Mouse (Mus musculus): ENCODE measurements around the gene Tgfb3. TPM values are rescaled to one million over a fixed set of nuclear protein-coding genes. Genes with fewer than 3 reads are reported as not detected.

The Tgfb3 gene
- polyA plus RNA-seq, 1 experiment from 2014 or later = 5.8 TPM

GRCm38 (mm10) chr12:86077322-86077721 lies 1.5 kb downstream of the Tgfb3 start:
- Histone ChIP-seq H3K27me3 (ENCODE audit: low read depth, poor library complexity, severe bottlenecking) (peaks cover 53% of the 10 kb centered on the region), H3K4me1 (peaks cover 54% of the 10 kb centered on the region), H3K9me3 (replicated peaks) (no peaks in the 10 kb centered on the region), H3K27ac (replicated peaks) (peak overlapping the region; percentile 74), H3K4me3 (peak overlapping the region; percentile 67), H3K36me3 (no peaks in the 10 kb centered on the region)
- no peak for DNase-seq (ENCODE audit: low spot score)
- WGBS = 18% methylated on average over 8 of the region's 8 CpGs

- WGBS = 9% methylated on average over 13 of the region's 13 CpGs
- peak overlapping the region; percentile 67; the same call in 1 of the 2 replicates for H3K4me3 ChIP-seq
- no peaks in the 10 kb centered on the region for H3K9me3 ChIP-seq (replicated peaks)
- no peaks in the 10 kb centered on the region for H3K36me3 ChIP-seq
- H3K4me1 ChIP-seq = peaks cover 46% of the 10 kb centered on the region
- DNase-seq (ENCODE audit: low spot score) = no peak
- H3K27ac ChIP-seq (replicated peaks) = no peak overlapping the region
- H3K27me3 ChIP-seq (ENCODE audit: low read depth, poor library complexity, severe bottlenecking) = peaks cover 53% of the 10 kb centered on the region
Observed at GRCm38 (mm10) chr12:86076321-86076901, 2.4 kb downstream of the Tgfb3 start.

GRCm38 (mm10) chr12:86075358-86075757 lies 3.5 kb downstream of the Tgfb3 start:
- no peak overlapping the region for H3K4me3 ChIP-seq
- DNase-seq (ENCODE audit: low spot score) = no peak

DNA sequence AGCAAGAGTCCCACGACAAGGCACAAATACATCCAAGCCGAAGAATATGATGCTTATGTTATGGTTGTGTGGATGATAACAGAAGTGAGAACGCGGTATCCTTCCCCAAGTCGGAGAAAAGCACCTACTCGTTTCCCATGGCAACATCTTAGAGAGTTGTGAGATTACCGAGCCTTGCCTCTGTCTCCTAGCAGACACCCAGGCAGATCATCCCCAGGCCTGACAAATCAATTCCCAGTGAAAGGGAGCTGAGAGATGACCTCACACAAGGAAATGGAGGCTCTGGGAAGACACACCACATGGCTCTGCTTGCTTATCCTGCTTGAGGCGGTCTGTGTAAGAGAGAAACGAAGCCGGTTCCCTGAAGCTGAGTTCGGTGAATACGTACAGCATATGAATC lies 4.2 kb downstream of the Tgfb3 start:
- DNase-seq (ENCODE audit: low spot score) = no peak
- no peaks in the 10 kb centered on the region for H3K9me3 ChIP-seq (replicated peaks)
- peaks cover 41% of the 10 kb centered on the region for H3K4me1 ChIP-seq
- H3K27me3 ChIP-seq (ENCODE audit: low read depth, poor library complexity, severe bottlenecking) = peaks cover 35% of the 10 kb centered on the region
- 85% methylated on average over 12 of the region's 12 CpGs for WGBS
- no peaks in the 10 kb centered on the region for H3K36me3 ChIP-seq
- H3K27ac ChIP-seq (replicated peaks) = no peak overlapping the region
- no peak overlapping the region for H3K4me3 ChIP-seq

More at GRCm38 (mm10) chr12:86075358-86075757, 3.5 kb downstream of the Tgfb3 start:
- Histone ChIP-seq H3K4me1 (peaks cover 42% of the 10 kb centered on the region), H3K9me3 (replicated peaks) (no peaks in the 10 kb centered on the region), H3K36me3 (no peaks in the 10 kb centered on the region), H3K27me3 (ENCODE audit: low read depth, poor library complexity, severe bottlenecking) (peaks cover 42% of the 10 kb centered on the region), H3K27ac (replicated peaks) (no peak overlapping the region)
- 87% methylated on average over 7 of the region's 7 CpGs for WGBS

GRCm38 (mm10) chr12:86071432-86071831 lies 7.4 kb downstream of the Tgfb3 start:
- H3K4me3 ChIP-seq = no peak overlapping the region
- DNase-seq (ENCODE audit: low spot score) = no peak
- peaks cover 14% of the 10 kb centered on the region for H3K4me1 ChIP-seq
- H3K27me3 ChIP-seq (ENCODE audit: low read depth, poor library complexity, severe bottlenecking) = peaks cover 16% of the 10 kb centered on the region; the same call in 1 of the 2 replicates
- H3K36me3 ChIP-seq = no peaks in the 10 kb centered on the region
- no peaks in the 10 kb centered on the region for H3K9me3 ChIP-seq (replicated peaks)
- no peak overlapping the region for H3K27ac ChIP-seq (replicated peaks)
- WGBS = 88% methylated on average over 6 of the region's 6 CpGs

GRCm38 (mm10) chr12:86064796-86065195 lies 14.0 kb downstream of the Tgfb3 start:
- Histone ChIP-seq H3K9me3 (replicated peaks) (no peaks in the 10 kb centered on the region), H3K4me1 (no peaks in the 10 kb centered on the region), H3K27me3 (ENCODE audit: low read depth, poor library complexity, severe bottlenecking) (no peaks in the 10 kb centered on the region), H3K27ac (replicated peaks) (no peak overlapping the region), H3K36me3 (0 out of 2 replicates have a peak, but pooled peaks cover 8% of the 10 kb centered on the region), H3K4me3 (no peak overlapping the region)
- DNase-seq (ENCODE audit: low spot score) = no peak

DNA sequence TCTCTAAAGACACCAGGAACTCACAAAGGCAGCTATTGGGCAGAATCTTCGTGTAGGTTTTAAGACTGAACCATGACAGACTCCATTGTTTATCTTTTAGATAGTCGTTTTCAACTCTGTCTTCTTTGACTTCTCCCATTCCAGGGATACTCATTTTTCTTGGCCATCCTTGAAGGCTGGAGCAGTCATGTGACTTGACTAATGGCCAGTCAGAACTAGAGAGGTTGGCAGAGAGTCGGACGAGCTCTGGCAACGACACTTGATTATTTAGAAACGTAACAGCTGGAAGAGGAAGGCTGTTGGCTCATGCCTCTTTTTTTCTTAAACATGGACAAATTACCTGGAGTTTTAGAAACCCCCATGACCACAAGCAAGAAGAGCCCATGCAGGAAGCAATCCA lies 19.5 kb downstream of the Tgfb3 start:
- DNase-seq (ENCODE audit: low spot score) = no peak
- H3K27ac ChIP-seq (replicated peaks) = no peak overlapping the region
- 93% methylated on average over 6 of the region's 6 CpGs for whole genome bisulfite sequencing
- H3K4me3 ChIP-seq = no peak overlapping the region
- no peaks in the 10 kb centered on the region for H3K4me1 ChIP-seq
- H3K36me3 ChIP-seq = 0 out of 2 replicates have a peak, but pooled peaks cover 27% of the 10 kb centered on the region
- H3K9me3 ChIP-seq (replicated peaks) = no peaks in the 10 kb centered on the region
- H3K27me3 ChIP-seq (ENCODE audit: low read depth, poor library complexity, severe bottlenecking) = no peaks in the 10 kb centered on the region

DNA sequence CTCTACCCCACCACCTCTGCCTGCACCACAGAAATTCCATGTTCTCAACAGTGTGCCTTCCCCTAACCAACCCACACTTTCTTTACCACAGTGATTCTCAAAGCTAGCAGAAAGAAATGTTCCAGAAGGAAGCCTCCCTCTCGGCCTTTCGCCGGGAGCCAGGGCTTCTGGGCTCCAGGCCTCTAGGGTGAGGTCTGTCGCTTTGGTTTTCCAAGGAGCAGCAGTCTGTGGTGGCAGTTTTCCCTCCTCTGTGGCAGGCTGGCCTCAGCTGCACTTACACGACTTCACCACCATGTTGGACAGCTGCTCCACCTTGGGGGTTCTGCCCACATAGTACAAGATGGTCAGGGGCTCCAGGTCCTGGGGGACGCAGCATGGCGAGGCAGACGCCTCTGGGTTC lies 21.3 kb downstream of the Tgfb3 start:
- DNase-seq (ENCODE audit: low spot score) = no peak
- Histone ChIP-seq H3K27me3 (ENCODE audit: low read depth, poor library complexity, severe bottlenecking) (no peaks in the 10 kb centered on the region), H3K27ac (replicated peaks) (no peak overlapping the region), H3K36me3 (0 out of 2 replicates have a peak, but pooled peaks cover 27% of the 10 kb centered on the region), H3K4me3 (no peak overlapping the region), H3K9me3 (replicated peaks) (no peaks in the 10 kb centered on the region), H3K4me1 (no peaks in the 10 kb centered on the region; the same call in 1 of the 2 replicates)
- 83% methylated on average over 8 of the region's 8 CpGs for WGBS

DNA sequence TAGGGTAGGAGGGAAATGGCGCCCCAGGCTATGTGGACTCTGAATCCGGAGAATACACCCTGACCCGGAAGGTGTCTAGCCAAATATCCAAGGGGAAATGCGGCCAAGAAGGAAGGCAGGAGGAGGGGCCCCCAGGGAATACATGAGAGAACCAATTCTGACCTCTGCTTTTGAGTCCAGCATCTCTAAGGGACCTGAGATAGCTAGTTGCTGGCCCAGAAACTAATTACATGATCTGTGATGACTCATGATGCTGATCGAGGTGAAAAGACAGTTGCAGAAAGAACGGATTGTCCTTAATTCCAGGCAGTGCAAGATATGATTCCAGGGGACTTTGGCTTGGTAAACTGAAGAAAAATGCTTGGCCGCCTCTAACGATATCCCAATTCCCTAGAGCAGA lies 21.9 kb downstream of the Tgfb3 start:
- Histone ChIP-seq H3K36me3 (0 out of 2 replicates have a peak, but pooled peaks cover 22% of the 10 kb centered on the region), H3K4me3 (no peak overlapping the region), H3K27ac (replicated peaks) (no peak overlapping the region), H3K9me3 (replicated peaks) (no peaks in the 10 kb centered on the region), H3K4me1 (no peaks in the 10 kb centered on the region; the same call in 1 of the 2 replicates), H3K27me3 (ENCODE audit: low read depth, poor library complexity, severe bottlenecking) (no peaks in the 10 kb centered on the region)
- whole genome bisulfite sequencing = 92% methylated on average over 8 of the region's 8 CpGs
- DNase-seq (ENCODE audit: low spot score) = no peak

DNA sequence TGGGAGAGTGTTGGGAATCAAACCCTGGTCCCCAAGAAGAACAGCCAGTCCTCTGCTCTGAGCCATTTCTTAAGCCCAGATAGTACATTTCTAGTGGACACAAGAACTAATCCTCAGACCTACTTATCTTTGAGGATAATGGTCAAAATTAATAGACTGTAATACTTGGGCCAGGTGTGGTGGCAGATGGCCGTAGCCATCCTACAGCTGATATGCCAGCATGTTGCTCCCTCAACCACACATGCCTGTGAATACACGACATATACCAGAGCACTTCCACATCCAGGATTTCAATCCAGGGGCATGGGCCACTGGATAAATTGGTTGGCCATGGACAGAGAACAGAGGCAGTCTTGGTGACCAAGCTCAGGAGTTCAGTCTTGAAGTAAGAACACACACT lies 23.5 kb downstream of the Tgfb3 start:
- Histone ChIP-seq H3K4me3 (no peak overlapping the region), H3K9me3 (replicated peaks) (no peaks in the 10 kb centered on the region), H3K36me3 (0 out of 2 replicates have a peak, but pooled peaks cover 18% of the 10 kb centered on the region), H3K27me3 (ENCODE audit: low read depth, poor library complexity, severe bottlenecking) (no peaks in the 10 kb centered on the region), H3K27ac (replicated peaks) (no peak overlapping the region), H3K4me1 (no peaks in the 10 kb centered on the region; the same call in 1 of the 2 replicates)
- no peak for DNase-seq (ENCODE audit: low spot score)
- WGBS = 92% methylated on average over 2 of the region's 2 CpGs

GRCm38 (mm10) chr12:86051477-86051876 lies 27.4 kb downstream of the Tgfb3 start:
- Histone ChIP-seq H3K4me1 (peaks cover 19% of the 10 kb centered on the region), H3K9me3 (replicated peaks) (no peaks in the 10 kb centered on the region), H3K27me3 (ENCODE audit: low read depth, poor library complexity, severe bottlenecking) (no peaks in the 10 kb centered on the region), H3K4me3 (no peak overlapping the region), H3K36me3 (0 out of 2 replicates have a peak, but pooled peaks cover 9% of the 10 kb centered on the region), H3K27ac (replicated peaks) (no peak overlapping the region)
- WGBS = 89% methylated on average over 5 of the region's 5 CpGs
- no peak for DNase-seq (ENCODE audit: low spot score)

DNA sequence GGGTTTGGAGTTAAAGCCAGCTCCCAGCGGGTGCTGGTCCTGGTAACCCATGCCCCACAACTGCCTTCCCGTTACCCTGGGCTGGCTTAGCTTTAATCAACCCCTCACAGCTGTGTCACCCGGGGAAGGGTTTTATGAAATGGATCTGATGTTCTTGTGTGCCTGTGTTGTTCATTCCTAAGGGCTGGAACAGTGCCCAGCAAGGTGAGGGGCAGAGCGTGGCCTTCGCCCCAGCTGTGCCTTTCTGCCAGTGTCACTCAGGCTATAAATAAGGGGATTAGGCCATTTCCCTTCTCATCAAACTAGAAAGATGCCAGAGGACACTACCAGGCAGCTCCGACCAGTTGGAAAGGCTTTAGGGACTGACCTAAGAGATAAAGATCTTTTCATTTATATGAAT lies 29.0 kb downstream of the Tgfb3 start:
- Histone ChIP-seq H3K36me3 (no peaks in the 10 kb centered on the region), H3K27me3 (ENCODE audit: low read depth, poor library complexity, severe bottlenecking) (no peaks in the 10 kb centered on the region), H3K27ac (replicated peaks) (no peak overlapping the region), H3K4me1 (peaks cover 19% of the 10 kb centered on the region), H3K4me3 (no peak overlapping the region), H3K9me3 (replicated peaks) (no peaks in the 10 kb centered on the region)
- WGBS = 79% methylated on average over 6 of the region's 6 CpGs
- DNase-seq (ENCODE audit: low spot score) = no peak

DNA sequence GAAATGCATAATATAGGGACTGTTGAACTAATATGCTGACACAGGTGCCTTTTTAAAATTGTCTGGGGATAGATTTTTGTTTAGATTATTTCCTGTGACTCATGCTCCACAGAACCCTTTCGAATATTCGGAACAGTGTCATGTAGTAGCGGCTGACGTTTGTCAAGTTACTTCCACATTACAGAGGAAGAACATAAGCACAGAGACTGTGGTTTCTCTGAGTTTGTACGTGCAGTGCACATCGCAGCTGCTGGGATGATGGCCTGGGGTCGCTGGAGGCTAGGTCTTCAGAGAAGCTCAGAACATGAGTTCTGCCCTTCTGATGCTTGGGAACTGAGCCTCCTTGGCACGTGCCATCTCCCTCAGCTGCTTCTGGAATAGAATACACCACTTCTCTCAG lies 31.5 kb downstream of the Tgfb3 start:
- H3K9me3 ChIP-seq (replicated peaks) = peaks cover 6% of the 10 kb centered on the region; the same call in 1 of the 2 replicates
- H3K27ac ChIP-seq (replicated peaks) = no peak overlapping the region
- peaks cover 19% of the 10 kb centered on the region for H3K4me1 ChIP-seq
- H3K4me3 ChIP-seq = no peak overlapping the region
- 94% methylated on average over 8 of the region's 8 CpGs for WGBS
- DNase-seq (ENCODE audit: low spot score) = no peak
- peaks cover 11% of the 10 kb centered on the region for H3K36me3 ChIP-seq
- H3K27me3 ChIP-seq (ENCODE audit: low read depth, poor library complexity, severe bottlenecking) = no peaks in the 10 kb centered on the region
